Mouse (Mus musculus) urinary bladder, adult 18-20 months (tissue): ENCODE data around the gene Naxd.
A peak's percentile ranks its signal among the peaks of the same experiment; 100 is the strongest.
"Not testable (repeated sequence)": the region's sequence is repeated elsewhere in the genome, so short reads cannot be mapped to it uniquely, and the experiment has no call there.

Source experiments
- DNase-seq, 2 experiments: peaks; one replicate each; pipeline ENCODE4 v3.0.0; 2022; ENCODE audit warnings: low spot score in 2 of 2, mixed read lengths in 2 of 2

Gene Naxd

DNA sequence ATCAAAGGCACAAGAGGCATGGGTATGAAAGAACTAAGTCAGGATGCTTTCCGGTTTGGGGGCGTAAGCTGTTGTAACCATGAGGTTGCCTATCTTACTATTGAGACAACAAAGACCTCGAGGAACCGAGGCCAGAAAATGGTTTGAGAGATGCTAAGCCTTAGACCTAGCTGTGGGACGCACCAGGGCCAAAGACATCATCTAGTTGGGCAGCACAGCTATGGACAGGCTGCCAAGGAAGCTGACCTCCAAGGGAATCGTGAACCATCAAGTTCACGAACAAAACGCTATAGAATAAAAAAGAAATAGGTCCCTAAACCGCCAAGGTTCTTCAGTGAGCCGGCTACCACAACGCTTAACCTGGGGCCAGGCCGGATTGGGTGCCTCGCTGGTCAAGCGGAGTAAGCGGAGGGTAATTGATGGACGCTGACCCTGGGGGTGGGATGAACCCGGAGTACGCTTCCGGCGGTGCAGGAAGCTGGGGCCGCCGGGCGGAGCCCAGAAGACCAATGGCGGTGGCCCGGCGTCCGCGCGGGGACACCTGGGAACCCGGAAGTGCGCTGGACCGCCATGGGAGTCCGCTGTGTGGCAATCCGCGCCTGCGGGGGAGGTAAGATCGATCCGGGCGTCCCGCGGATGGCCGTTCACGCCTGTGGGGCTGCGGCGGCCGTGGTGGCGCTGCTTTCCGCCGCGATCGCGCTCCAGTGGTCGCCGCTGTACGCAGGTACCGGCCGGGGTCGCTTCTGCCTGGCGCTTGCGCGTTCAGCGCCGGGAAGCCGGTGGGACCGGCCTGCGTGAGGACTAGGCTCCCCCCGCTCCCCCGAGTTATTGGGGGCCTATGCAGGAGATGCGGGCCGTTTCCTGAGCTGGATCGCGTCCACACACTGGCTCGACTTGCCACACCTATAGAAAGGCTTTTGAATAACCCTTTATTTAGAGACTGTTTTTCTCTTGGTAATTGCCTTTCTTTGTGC lies at the start of gene Naxd:
TSS of gene Naxd (plus strand) at position 490 of the 974 bp plus-strand sequence.
- peak; percentile 80 to 86 for DNase-seq

DNA sequence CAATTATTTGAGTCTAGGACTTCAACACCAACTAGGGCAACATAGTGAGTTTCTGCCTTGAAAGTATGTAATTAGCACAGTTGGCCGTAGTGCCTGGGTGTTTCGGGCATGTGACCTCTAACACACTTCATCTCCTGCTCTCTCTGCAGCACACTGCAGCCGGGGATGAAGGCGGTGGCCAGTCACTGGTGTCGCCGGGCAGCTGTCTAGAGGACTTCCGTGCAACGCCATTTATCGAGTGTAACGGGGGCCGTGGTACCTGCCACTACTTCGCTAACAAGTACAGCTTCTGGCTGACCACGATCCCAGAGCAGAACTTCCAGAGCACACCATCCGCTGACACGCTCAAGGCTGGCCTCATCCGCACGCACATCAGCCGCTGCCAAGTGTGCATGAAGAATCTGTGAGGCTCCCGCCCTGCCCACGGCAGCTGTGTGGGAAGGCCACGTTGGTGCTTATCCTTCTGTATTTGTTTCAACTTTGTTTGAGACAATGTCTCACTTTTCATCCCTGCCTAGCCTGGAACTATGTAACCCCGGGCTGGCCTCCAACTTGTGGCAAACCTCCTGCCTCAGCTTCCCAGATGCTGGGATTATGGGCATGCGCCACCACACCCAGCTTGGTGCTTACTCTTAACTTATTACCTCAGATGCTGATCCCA lies 49.3 kb upstream of the Naxd start:
- DNase-seq = no peak

DNA sequence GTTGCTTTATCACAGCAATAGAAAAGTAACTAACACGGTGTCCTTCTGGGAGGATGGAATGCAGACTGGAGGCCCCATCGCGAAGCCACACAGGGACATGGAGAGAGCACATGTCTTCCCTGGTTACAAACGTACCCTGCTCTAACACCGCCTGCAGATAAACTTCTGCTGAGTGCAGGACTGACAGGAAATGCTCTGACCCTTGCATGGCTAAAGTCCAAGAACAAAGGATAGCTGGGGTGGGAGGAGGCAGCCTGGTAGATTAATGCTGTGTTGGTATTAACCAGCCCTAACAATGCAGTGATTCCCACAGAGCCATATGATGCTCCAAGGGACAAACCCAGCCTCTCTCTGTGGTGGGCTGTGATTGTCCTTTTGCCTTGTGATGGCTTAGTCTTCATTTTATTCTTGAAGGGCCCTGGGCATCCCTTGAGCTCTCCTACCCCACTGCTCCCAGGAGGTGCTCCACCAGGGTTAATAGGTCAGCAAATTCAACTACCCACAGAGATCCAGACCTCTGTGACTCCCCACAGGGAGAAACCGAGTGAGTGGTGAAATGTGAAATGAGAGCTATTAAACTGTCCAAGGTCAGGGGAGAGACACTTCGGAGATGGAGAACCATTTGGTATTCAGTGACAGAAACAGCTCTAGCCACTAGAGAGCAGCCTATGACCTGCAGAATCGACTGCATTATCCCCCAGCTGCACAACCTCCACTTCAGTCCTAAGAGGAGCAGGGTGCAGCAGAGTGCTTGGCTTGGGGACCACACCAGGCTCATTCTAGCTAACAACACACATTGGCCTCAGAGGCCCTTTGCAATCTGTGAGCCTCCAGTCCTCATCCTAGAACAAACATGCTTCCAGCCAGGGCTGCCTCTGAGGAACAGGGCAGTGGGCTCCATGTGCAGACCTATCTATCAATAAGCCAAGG lies 46.9 kb upstream of the Naxd start:
- DNase-seq = no peak

DNA sequence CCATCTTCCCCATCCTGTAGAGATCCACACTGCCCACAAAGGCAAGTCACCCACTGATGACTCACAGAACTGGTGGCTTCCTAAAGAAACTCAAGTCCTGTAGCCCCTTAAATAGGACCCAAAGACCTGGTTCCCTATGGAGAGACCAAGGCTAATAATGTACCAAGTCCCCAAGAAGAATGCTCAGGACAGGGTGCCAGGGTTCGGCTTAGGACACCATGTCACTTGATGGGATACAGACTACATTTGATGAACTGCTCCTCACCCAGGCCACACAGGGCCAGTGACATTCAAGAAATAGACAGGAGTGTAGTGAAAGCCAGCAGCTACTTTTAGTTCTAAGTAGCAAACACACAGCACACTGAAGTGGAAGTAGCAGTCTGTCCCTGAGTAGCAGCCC lies 45.2 kb upstream of the Naxd start:
- DNase-seq = no peak

DNA sequence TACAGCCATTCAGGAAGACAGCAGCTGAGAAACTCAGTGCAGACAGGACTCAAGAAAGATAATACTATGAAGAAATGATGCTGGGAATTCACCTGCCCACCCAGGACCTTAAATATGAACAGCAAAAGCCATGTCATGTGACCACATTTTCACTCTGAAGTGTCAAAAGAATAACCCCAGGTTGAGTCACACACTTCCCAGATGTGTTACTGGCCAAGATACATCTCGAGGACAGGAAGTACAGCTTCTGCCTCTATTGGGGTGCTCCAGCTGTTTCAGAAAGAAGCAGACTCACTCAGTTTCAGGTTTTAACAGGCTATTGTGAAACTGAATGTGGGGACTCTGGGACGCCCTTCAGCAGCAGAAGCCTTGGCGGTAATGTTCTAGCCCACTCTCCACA lies 44.7 kb upstream of the Naxd start:
- no peak for DNase-seq

DNA sequence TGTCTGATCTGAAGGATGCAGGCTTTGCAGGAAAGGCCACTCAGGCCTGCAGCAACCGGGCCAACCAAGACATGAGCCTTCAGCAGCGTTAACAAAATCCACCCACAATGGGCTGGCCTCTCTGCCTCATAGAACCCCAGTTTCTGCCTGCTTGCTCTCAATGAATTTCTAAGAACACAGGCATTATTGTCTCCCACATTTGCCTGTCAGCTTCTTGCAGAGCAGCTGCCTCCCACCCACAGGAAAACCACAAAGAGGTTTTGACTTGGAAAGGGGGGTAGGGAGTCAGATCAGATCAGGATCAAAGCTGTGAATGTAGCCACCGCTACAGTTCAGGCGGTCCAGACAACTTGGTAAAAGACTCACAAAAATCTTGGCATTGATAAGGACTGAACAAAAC lies 44.3 kb upstream of the Naxd start:
- no peak for DNase-seq

DNA sequence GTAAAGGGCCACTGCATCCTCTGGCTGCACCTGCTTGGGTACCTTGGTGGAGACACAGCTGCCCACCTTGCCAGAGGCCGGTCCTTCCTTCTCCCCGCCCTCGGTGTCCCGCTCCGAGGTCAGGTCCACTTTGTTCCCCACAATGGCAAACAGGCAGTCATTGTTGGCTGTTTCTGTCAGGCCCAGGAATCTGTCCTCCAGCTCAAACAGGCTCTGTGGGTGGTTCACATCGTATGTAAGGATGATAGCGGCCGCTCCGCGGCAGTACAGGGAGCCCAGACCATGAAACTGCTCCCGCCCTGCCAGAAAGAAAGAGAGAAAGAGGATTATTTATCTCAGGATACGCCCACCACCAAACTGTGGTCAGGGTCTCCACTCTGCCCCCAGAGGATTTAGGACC lies 43.1 kb upstream of the Naxd start:
- no peak for DNase-seq

DNA sequence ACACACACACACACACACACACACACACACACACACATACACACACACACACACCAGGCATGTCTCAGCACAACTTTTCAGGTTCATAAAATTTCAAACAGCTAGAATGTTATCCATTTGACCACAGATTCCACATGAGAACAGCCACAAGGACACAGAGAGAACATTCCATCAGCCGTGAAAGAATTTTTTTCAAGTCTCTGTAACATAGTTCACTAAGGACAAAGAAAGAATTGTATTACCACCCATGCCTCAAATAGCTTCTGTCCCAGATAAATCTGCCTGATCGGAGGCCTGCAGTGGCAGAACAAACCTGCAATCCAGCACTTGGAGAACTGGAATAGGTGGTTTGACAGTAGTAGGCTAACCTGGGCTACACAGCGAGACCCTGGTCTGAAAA lies 40.0 kb upstream of the Naxd start:
- DNase-seq = no peak

DNA sequence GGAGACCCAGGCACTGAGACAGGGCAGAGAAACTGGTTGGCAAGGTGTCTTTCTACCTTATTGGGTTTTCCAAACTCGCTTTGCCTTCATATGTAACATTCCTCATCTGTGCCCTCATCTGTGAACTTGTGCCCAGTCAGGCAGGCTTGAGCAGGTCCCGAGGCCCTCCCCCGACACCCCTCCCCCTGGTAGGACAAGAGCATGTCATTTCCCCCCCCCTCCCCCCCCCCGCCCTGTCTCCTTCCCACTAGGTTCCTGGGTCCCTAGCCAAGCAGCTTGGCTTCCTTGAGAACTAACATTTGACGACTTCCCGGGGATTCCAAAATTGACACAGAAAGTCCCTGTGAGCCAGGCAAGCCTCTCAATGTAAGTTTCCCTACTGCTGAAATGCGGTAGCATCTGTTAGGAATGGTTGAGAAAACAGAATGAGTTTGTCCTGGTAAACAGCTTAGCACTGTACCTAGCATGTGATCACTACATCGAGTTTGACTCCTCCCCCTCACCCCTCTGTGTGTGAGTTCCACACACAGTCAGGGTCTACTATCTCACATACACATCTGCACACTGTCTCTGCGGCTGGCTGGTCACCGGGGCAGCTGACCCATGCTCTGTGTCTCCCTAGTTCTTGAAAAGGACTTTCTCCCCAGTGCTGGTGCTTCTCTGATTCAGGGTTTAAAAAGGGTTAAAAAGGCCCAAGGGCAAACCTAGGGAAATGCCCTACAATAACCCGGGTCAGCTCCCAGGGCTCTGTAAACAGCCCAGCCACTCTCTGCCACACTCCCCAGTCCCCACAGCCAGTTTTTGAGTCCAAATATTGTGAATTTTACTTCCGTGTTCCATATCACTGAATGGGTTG lies 39.1 kb upstream of the Naxd start:
- peak in 1 of 2 experiments; percentile 42 for DNase-seq

DNA sequence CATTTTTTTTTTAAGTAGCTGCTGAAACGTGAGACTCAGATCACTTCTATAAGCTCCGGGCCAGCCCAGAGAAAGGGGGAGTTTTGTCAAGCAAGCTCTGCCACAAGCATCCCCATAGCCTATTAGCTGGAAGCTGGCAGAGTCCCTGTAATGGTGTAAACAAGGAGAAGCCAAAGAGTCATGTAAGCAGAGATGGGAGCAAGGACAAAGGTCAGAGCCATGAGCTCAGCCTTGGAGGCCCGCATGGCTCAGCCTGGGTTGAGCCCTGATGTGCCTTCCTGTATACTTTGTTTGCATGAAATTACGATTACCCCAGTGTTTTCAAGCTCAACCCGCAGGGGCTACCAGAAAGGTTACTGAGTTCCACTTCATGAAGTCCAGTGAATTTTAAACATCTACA lies 38.3 kb upstream of the Naxd start:
- DNase-seq = no peak

DNA sequence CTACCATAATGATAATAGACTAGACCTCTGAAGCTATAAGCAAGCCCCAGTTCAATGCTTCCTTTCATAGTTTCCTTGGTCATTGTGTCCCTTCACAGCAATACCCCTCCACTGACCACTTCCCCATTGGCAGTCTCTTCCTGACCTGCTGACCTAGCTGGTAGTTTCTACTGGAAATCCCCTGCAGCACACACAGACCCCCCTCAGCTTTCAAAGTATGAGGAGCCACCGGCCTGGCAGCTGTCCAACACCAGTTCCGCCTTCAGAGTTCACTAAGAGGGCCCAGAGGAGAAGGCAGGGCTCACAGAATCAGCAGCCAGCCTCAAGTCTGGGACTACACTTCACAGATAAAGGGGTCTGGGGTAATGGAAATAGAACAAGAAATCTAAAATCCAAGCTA lies 36.4 kb upstream of the Naxd start:
- DNase-seq = peak in 1 of 2 experiments; percentile 30

DNA sequence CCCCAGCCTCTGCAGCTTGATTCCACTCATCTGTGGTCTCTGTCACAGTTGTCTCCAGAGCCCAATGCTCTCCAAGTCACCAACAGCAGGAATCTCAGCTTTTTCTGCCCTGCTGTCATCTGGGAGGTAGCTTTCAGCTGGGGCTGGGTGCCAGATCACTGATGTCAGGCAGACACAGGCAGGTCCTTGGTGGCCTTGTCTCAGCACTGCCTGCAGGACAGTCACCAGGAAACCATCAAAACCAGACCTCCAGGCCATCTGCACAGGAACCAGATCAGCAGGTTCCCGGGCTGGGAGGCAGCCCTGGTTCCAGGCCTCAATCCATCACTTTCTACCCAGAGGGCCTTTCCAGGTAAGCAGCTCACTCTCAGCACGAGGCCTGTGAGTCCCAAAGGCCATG lies 35.5 kb upstream of the Naxd start:
- peak; percentile 48 to 66 for DNase-seq

DNA sequence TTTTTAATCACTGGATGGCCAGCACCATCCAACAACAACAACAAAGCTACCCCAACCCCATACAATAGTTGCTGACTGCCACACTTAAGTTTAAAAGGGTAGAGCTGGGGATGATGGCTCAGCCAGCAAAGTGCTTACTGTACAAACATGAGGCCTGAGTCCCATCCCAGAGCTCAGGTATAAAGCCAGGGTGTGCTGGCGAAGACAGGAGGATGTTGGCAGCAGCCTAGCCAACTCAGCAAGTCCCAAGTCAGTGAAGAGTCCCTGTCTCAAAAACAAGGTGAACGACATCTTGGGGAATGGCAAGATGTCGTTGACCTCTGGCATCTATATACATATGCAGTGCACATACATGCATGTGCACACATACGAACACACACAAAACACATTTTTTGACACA lies 34.7 kb upstream of the Naxd start:
- DNase-seq = no peak

DNA sequence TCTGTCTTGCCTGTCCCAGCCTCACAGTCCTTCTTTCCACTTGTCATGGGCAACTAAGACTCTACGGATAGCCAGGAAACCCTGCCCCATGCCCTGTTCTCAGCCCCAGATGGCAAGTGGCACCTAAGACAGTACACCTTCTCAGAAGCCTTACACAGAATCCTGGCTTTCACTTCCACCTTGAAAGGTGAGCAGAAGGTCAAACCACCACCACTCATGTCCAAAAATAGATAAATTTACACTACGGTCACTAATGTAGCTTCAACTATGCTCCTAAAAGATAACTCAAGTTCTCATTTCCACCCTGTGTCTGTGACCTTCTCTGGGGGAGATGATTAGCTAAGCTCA lies 33.8 kb upstream of the Naxd start:
- no peak for DNase-seq

DNA sequence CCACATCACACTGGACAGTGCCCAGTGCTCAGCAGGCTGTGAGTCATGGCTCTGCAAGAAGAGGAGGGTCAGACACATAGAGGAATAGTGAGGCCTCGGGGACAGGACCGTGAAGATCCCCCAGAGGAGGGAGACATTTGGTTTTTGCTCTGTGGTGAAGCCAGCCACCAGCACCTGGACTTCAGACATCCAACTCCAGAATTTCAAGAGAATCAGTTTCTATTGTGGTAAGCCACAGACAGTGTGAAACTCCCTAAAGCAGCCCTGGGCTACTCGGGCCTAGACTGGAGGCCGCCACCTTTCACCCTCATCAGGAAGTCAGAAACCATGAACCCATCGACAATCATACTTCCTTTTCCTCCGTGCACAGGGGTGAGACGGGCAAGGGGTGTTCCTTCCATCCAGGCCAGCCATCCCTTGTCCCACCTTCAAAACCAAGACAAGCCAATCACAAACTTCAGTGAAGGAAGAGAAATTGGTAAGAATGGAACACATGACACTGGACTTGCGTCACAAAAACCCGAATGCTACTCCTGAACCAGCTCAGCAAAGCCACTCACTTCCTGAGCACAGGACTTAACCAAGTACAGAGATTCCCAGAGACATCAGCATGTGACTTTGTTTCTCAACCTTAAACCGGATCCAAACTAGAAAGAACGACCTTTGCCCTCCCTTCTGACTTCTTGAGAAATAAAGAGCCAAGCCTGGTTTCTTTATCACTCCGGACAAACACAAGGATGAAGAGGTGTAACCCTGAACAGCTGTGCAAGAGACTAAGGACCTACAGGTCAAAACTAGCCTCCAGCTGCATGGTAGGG lies 33.2 kb upstream of the Naxd start:
- no peak for DNase-seq

DNA sequence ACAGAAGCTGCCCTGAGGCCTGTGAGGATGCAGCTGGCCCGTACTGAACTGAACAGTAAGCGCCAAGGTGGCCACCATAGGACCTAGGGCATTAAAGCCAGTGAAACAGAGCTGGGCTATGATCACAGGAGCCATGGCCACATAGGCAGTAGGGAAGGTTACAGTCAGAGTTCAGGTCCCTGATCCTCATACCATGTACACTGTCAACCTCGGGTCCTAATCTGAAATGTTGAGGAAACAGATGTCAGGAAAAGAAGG lies 32.7 kb upstream of the Naxd start:
- DNase-seq = no peak

DNA sequence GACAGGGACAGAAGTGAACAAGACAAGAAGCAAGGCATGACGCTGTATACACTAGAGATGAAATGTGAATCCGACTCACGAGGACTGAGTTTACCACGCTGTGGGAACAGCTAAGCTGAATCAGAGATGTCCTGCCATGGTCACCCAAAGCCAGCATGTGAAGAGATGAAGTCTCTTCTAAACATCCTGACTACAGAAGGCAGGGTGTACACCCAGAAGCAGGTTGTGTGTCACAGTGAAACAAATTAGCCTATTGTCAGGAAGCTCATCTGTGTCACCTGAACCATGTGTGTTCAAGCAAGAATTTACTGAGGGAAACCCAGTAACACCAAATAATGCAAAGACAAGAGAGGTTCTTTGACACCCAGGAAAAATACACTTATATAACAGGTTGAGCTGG lies 31.7 kb upstream of the Naxd start:
- no peak for DNase-seq

DNA sequence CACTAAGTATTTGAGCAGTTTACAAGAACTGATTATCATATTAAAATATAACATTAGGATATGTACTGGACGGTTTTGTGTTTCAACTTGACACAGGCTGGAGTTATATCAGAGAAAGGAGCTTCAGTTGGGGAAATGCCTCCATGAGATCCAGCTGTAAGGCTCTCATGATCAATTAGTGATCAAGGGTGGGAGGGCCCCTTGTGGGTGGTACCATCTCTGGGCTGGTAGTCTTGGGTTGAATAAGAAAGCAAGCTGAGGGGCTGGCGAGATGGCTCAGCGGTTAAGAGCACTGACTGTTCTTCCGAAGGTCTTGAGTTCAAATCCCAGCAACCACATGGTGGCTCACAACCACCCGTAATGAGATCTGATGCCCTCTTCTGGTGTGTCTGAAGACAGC lies 30.8 kb upstream of the Naxd start:
- not testable (repeated sequence) for DNase-seq

DNA sequence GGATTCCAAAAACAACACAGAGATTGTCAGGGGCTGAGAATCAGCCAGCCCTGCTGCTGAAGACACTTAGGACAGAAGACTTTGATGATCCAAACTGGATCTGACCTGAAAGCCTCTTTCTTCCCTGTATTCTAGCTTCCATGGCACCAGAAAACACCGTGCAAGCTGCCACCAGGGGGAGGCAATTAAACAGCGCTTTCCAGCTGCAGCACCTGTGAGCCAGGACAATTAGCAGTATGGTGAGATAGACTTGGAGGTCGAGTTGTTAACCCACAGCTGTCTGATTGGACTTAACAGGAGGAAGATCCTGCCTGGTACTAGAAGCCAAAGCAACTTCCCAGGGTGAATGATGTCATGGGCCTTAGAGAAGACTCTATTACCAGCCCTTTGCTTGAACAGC lies 28.2 kb upstream of the Naxd start:
- peak in 1 of 2 experiments; percentile 31 for DNase-seq

DNA sequence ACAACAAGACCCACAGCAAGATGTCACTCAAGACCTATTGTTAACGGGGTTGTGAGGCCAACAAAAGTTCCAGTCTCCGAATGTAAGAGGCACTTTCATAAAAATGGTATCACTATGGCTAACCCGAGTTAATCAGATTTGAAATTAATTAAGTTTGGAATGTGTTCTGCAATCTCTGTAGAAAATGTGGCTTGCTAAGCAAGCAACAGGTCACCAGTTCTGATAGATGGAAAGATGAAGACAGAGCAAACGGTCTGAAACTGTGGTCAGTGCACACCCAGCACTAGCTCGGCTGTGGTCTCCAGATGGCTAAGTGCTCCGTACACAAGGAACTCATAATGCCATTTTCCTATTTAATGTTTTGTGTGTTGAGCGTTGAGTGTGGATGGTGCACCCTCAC lies 26.6 kb upstream of the Naxd start:
- DNase-seq = no peak

DNA sequence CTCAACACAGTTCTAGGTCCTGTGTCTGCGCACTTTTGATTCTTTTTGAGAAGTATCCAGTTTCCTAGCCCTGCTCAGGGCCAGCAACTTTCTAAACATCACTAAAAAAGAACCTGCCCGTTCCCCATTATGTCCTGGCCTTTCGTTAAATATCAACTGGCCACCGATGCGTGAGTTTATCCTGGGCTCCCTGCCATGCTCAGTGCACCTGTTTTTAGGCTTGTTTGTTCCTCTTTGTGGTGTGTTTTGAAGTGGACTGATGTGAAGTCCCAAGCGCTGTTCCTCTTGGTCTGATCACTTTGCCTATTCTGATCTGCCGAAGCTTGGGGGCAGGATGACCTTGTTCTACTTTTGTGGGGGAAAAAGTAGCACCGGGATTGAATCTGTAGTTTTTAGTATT lies 26.0 kb upstream of the Naxd start:
- no peak for DNase-seq
